Mouse (Mus musculus): ENCODE measurements around the gene Fsip1. TPM values are rescaled to one million over a fixed set of nuclear protein-coding genes. Genes with fewer than 3 reads are reported as not detected.

Fsip1 gene
- total and polyA plus RNA-seq, 2 experiments from 2014 or later, result 0.05 TPM; not detected in 1

DNA sequence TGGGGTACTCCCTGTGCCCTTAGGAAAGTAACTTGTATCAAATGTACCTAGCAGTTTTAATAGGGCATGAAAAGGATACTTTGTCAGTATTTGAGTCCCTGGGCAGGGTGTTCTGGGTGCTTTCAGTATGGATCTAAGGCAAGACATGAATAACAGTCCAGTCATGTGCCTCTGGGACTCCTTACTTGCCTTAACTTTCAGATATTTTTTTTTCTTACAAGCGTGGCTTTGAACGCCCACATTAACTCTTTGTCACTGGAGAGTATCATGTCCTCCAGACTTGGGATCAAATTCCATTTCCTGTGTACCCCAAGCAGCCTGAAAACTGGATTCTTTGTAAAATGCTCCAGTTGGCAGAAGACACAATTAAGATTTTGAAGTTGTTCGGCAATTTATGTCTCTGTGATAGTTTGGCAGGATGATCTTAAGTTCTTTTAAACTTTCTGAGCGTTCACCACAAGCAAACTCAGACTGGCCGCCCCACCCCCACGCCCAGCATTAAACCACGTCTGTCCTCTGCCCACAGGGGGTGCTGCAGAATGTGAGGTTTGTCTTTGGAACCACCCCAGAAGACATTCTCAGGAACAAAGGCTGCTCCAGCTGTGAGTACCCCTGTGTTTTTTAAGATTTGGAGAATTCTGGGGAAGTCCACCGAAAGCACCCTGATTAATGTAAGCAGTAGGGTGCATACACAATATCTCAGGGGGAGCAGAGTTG is 142.8 kb downstream of the Fsip1 start:
- DNase-seq (ENCODE audit: low spot score), result no peak
- 0 out of 2 replicates have a peak, but pooled peaks cover 14% of the 10 kb centered on the region for H3K27me3 ChIP-seq (ENCODE audit: control insufficient read depth, insufficient read depth, low read length)
- peak overlapping the region; percentile 62 for H3K4me3 ChIP-seq (ENCODE audit: low read depth, low read length)
- no peak overlapping the region for H3K27ac ChIP-seq (ENCODE audit: low read depth)
- peaks cover 6% of the 10 kb centered on the region for H3K36me3 ChIP-seq (replicated peaks; ENCODE audit: control insufficient read depth, insufficient read depth, low read length)
- H3K9ac ChIP-seq (replicated peaks; ENCODE audit: low read depth, low read length), result no peak overlapping the region
- ATAC-seq (ENCODE audit: insufficient read depth, low read depth), result no peak
- TF ChIP-seq EP300 (IDR thresholded peaks at IDR 0.05; ENCODE audit: low read depth) (no peak), CTCF (IDR thresholded peaks at IDR 0.05; ENCODE audit: low read depth) (peak; percentile 34)
- WGBS, result 55% methylated on average over 8 of the region's 8 CpGs
- peaks cover 5% of the 10 kb centered on the region for H3K4me1 ChIP-seq (ENCODE audit: control insufficient read depth, insufficient read depth)
- H3K4me2 ChIP-seq (ENCODE audit: low read depth, low read length), result peak overlapping the region; percentile 93
- H3K9me3 ChIP-seq (replicated peaks; ENCODE audit: control insufficient read depth, low read length), result no peaks in the 10 kb centered on the region

DNA sequence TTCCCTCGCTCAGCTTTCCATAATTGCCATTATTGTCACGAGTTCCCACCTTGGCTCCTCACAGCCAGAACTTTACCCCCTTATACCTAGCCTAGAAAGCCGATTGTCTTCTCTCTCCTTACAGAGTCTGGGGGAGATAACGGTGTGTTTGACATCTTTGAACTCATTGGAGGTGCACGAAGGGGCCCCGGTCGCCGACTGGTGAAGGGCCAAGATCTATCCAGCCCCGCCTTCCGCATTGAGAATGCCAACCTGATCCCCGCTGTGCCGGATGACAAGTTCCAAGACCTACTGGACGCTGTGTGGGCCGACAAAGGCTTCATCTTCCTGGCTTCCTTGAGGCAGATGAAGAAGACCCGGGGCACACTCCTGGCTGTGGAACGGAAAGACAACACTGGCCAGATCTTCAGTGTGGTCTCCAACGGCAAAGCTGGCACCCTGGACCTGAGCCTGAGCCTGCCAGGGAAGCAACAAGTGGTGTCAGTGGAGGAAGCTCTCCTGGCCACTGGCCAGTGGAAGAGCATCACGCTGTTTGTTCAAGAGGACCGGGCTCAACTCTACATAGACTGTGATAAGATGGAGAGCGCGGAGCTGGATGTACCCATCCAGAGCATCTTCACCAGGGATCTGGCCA is 143.8 kb downstream of the Fsip1 start:
- peaks cover 5% of the 10 kb centered on the region for H3K4me1 ChIP-seq (ENCODE audit: control insufficient read depth, insufficient read depth)
- TF ChIP-seq CTCF (IDR thresholded peaks at IDR 0.05; ENCODE audit: low read depth) (no peak), EP300 (IDR thresholded peaks at IDR 0.05; ENCODE audit: low read depth) (no peak)

DNA sequence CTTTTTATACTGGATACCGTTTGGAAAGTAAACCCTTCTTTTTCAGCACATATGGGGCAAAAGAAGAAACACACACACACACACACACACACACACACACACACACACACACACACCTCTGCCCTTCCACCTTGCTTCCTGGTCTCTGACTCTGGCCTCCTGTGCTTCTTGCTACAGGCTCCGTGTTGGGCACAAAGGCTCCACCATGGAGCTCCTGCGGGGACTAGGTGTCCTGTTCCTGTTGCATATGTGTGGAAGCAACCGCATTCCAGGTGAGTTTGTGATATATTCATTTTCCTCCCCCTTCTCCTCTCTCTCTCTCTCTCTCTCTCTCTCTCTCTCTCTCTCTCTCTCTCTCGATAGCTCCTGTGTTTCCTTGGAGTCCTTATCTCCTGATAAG is 144.3 kb downstream of the Fsip1 start:
- peak overlapping the region; percentile 93 for H3K4me2 ChIP-seq (ENCODE audit: low read depth, low read length)
- DNase-seq (ENCODE audit: low spot score) (no peak), ATAC-seq (ENCODE audit: insufficient read depth, low read depth) (no peak)
- TF ChIP-seq EP300 (IDR thresholded peaks at IDR 0.05; ENCODE audit: low read depth), result no peak
- TF ChIP-seq CTCF (IDR thresholded peaks at IDR 0.05; ENCODE audit: low read depth), result no peak
- 0 out of 2 replicates have a peak overlapping the region, but pooled peaks have one; percentile 43 for H3K9ac ChIP-seq (replicated peaks; ENCODE audit: low read depth, low read length)
- H3K4me1 ChIP-seq (ENCODE audit: control insufficient read depth, insufficient read depth), result peaks cover 5% of the 10 kb centered on the region
- no peak overlapping the region for H3K27ac ChIP-seq (ENCODE audit: low read depth)
- H3K27me3 ChIP-seq (ENCODE audit: control insufficient read depth, insufficient read depth, low read length), result 0 out of 2 replicates have a peak, but pooled peaks cover 14% of the 10 kb centered on the region
- no peaks in the 10 kb centered on the region for H3K9me3 ChIP-seq (replicated peaks; ENCODE audit: control insufficient read depth, low read length)
- WGBS, result 19% methylated on average over 5 of the region's 5 CpGs
- peak overlapping the region; percentile 62 for H3K4me3 ChIP-seq (ENCODE audit: low read depth, low read length)
- H3K36me3 ChIP-seq (replicated peaks; ENCODE audit: control insufficient read depth, insufficient read depth, low read length), result peaks cover under 1% of the 10 kb centered on the region; the same call in 1 of the 2 replicates

More for the DNA sequence above, 143.8 kb downstream of the Fsip1 start:
- DNase-seq (ENCODE audit: low spot score) (no peak), ATAC-seq (ENCODE audit: insufficient read depth, low read depth) (no peak)
- H3K27me3 ChIP-seq (ENCODE audit: control insufficient read depth, insufficient read depth, low read length), result 0 out of 2 replicates have a peak, but pooled peaks cover 14% of the 10 kb centered on the region
- peak overlapping the region; percentile 93 for H3K4me2 ChIP-seq (ENCODE audit: low read depth, low read length)
- peaks cover 5% of the 10 kb centered on the region for H3K36me3 ChIP-seq (replicated peaks; ENCODE audit: control insufficient read depth, insufficient read depth, low read length)
- peak overlapping the region; percentile 2; the same call in 1 of the 2 replicates for H3K9ac ChIP-seq (replicated peaks; ENCODE audit: low read depth, low read length)
- H3K27ac ChIP-seq (ENCODE audit: low read depth), result no peak overlapping the region
- 41% methylated on average over 21 of the region's 21 CpGs for WGBS
- H3K9me3 ChIP-seq (replicated peaks; ENCODE audit: control insufficient read depth, low read length), result no peaks in the 10 kb centered on the region
- H3K4me3 ChIP-seq (ENCODE audit: low read depth, low read length), result peak overlapping the region; percentile 62

DNA sequence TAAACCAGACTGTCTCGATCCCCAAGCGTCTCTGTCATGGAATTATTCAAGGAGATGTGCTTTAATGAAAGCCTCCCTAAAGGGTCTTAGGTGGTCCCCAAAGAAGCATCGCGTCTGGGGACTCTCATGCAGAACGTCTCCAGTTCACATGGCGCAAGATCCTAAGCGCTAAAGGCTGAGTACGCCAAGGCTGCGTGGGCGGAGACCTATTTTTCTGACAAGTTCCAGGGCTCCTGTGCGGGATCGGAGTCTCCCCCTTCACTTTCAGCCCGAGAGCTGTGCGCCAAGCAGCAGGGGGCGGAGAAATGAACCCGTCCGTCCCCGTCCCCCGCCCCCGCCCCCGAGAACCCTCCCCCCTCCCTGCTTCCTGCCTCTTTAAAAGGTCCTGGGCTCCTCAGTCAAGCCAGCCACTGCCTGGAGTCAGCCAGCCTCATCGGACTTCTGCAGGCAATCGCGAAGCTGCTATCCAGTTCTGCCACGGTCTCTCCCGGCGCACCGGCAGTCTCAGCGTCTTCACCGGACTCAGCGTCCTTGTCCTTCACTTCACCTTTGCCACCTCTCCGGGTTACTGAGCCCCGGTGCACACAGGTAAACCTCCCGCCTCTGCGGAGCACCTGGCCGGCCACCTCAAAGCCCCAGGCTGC is 145.2 kb downstream of the Fsip1 start, which contains the start of gene Thbs1:
Gene Thbs1 (plus strand): TSS at position 389 of the 644 bp plus-strand sequence.
- Histone ChIP-seq H3K4me3 (ENCODE audit: low read depth, low read length) (peak within 1 kb of the TSS; percentile 62), H3K4me2 (ENCODE audit: low read depth, low read length) (peak within 1 kb of the TSS; percentile 93), H3K27ac (ENCODE audit: low read depth) (peak within 1 kb of the TSS; percentile 70), H3K4me1 (ENCODE audit: control insufficient read depth, insufficient read depth) (peaks cover 5% of the 10 kb centered on the region), H3K9ac (replicated peaks; ENCODE audit: low read depth, low read length) (peak within 1 kb of the TSS; percentile 43), H3K9me3 (replicated peaks; ENCODE audit: control insufficient read depth, low read length) (no peaks in the 10 kb centered on the region), H3K36me3 (replicated peaks; ENCODE audit: control insufficient read depth, insufficient read depth, low read length) (no peaks in the 10 kb centered on the region), H3K27me3 (ENCODE audit: control insufficient read depth, insufficient read depth, low read length) (0 out of 2 replicates have a peak, but pooled peaks cover 14% of the 10 kb centered on the region)
- DNase-seq (ENCODE audit: low spot score) (peak; percentile 61), ATAC-seq (ENCODE audit: insufficient read depth, low read depth) (peak; percentile 66)
- TF ChIP-seq EP300 (IDR thresholded peaks at IDR 0.05; ENCODE audit: low read depth), result no peak
- no peak for TF ChIP-seq CTCF (IDR thresholded peaks at IDR 0.05; ENCODE audit: low read depth)
- under 1% methylated on average over 35 of the region's 36 CpGs for WGBS

DNA sequence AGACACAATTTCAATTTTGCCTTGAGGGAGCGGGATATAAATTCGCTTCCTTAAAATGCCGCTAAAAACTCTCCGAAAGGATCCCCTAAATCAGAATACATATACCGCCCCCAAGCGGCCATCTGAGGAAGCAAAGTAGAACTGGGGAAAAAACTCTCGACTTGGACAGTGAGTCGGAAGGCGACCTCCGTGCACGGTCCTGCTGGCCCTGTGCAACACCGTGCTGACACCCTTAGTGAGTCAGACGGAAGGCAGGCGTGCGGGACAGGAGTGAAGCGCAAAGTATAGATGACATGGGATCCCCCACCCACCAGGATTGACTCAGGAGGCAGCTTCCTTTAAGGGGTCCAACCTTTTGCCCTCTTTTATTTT is 145.7 kb downstream of the Fsip1 start:
- under 1% methylated on average over 16 of the region's 16 CpGs for WGBS
- TF ChIP-seq CTCF (IDR thresholded peaks at IDR 0.05; ENCODE audit: low read depth) (peak; percentile 76), EP300 (IDR thresholded peaks at IDR 0.05; ENCODE audit: low read depth) (no peak)
- peak overlapping the region; percentile 70 for H3K27ac ChIP-seq (ENCODE audit: low read depth)
- H3K9ac ChIP-seq (replicated peaks; ENCODE audit: low read depth, low read length), result peak overlapping the region; percentile 43; the same call in 1 of the 2 replicates
- H3K27me3 ChIP-seq (ENCODE audit: control insufficient read depth, insufficient read depth, low read length), result 0 out of 2 replicates have a peak, but pooled peaks cover 14% of the 10 kb centered on the region
- peaks cover 5% of the 10 kb centered on the region for H3K4me1 ChIP-seq (ENCODE audit: control insufficient read depth, insufficient read depth)
- peak overlapping the region; percentile 93 for H3K4me2 ChIP-seq (ENCODE audit: low read depth, low read length)
- ATAC-seq (ENCODE audit: insufficient read depth, low read depth) (peak; percentile 62), DNase-seq (ENCODE audit: low spot score) (peak; percentile 83)
- peak overlapping the region; percentile 62 for H3K4me3 ChIP-seq (ENCODE audit: low read depth, low read length)
- no peaks in the 10 kb centered on the region for H3K36me3 ChIP-seq (replicated peaks; ENCODE audit: control insufficient read depth, insufficient read depth, low read length)
- H3K9me3 ChIP-seq (replicated peaks; ENCODE audit: control insufficient read depth, low read length), result no peaks in the 10 kb centered on the region

Measured in heart, postnatal 0 days (tissue).